Mouse (Mus musculus): ENCODE results near the gene Swap70. TPM values are rescaled to one million over a fixed set of nuclear protein-coding genes. Genes with fewer than 3 reads are reported as not detected.

Gene Swap70
- total RNA-seq, 2 experiments from 2014 or later = 41.5 to 71.0 TPM

DNA sequence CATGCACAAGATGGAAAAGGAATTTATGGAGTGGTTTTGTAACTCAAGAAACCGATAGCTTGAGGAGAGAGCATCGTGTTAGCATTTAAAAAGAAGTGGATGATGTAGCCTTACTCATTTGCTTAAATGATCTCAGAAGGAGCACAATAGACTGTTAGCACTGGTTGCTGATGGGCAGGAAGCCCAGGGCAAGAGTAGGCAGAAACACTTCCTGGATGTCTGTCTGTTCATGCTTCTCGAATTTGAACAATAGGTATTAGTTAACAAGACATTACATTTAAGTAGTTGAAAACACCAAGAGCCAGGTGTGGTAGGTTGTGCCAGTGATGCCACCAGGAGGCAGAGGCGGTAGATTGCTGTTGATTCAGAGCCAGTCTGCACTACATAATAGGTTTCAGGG, 47.0 kb downstream of the Swap70 start:
- ATAC-seq (replicated peaks; ENCODE audit: poor library complexity, severe bottlenecking) = no peak

DNA sequence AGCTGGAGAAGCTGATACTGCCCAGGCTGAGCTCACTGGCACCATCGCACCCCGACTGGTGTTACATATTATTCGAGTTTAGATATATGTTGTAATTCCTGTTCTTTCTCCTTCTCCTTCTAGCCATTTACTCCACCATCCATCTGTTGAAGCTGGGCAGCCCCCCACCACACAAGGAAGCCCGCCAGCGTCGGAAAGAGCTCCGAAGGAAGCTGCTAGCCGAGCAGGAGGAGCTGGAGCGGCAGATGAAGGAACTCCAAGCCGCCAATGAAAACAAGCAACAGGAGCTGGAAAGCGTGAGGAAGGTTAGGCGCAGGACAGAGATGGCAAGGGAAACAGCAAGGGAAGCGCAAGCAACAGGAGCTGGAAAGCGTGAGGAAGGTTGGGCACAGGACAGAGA, 48.3 kb downstream of the Swap70 start:
- no peak for ATAC-seq (replicated peaks; ENCODE audit: poor library complexity, severe bottlenecking)

DNA sequence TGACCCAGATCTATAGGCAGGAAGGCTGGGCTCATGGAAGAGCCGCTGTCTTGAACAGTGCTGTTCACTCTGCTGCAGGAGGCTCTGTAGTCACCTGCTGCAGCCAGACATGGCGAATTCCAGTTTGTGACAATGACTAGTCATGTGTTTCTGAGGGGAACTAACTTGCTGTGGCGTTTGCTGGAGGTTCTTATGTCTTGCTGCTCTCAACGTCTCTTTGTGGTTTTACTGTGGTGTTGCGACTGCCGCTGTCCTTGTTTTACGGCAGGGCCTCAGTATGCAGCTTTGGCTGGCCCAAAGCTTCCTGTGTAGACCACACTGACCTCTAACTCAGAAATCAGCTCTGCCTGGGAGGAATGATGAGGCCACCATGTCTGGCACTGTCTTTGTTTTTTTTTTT, 48.9 kb downstream of the Swap70 start:
- peak; percentile 87 for ATAC-seq (replicated peaks; ENCODE audit: poor library complexity, severe bottlenecking)

DNA sequence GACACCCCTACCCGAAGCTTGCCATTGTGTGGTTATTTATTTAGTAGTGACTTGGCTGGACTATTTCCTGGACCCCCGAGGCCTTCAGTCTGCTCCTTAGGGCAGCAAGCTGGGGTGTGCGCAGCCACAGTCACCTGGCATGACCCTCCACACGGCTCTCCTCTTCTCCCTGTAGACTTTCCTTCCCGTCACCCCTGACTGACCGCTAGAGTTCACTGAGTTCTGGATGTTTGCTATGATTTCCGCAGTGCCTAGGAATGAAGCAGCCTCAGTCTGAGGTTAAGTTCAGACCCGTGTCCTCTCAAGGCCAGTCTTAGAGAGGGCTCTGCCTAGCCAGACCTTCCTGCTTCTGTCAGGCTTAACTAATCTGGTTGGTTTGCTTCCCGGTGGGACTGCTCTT, 50.3 kb downstream of the Swap70 start:
- ATAC-seq (replicated peaks; ENCODE audit: poor library complexity, severe bottlenecking) = no peak

DNA sequence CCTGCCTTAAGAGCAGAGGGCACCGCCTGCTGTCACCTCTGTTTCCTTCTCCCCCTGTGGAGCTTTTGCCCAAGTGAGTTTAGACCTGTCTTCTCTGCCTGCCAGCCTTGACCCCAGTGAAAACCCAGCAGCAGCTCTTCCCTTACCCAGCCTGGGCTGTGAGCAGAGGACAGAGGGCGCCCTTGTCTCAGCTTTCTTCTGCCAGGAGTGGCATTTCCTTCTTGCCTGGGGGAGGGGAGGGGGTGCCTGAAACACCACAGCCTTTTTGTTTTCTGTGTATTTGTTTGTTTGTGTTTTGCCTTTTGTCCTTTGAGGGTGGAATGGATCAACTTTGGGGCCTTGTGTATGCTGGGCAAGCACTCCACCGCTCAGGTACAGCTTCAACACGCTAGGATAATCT, 50.9 kb downstream of the Swap70 start:
- ATAC-seq (replicated peaks; ENCODE audit: poor library complexity, severe bottlenecking) = no peak

DNA sequence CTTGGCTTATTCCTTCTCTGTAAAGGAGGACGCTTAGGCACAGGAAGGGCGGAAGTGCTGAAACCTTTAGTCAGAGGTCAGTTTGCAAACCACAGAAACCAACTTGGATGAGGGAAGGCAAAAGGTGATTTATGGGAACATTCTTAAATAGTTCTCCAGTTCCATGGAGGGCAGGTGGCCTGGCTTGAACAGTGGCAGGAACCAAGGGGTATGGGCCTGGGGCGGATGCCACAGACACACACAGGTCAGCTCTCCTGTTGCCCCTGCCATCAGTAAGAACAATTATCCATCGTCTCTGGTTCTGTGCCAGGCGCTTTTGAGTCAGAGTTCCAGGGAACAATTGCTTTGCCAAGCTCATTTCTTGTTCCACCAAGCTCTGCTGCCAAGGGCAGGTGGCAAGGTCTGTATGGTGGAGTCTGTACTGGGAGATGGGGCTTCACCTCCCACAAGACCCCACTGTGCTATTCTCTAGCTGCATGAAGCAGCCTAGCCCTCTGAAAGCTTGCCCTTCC, 56.3 kb downstream of the Swap70 start:
- no peak; the same call in 1 of the 2 replicates for ATAC-seq (replicated peaks; ENCODE audit: poor library complexity, severe bottlenecking)

DNA sequence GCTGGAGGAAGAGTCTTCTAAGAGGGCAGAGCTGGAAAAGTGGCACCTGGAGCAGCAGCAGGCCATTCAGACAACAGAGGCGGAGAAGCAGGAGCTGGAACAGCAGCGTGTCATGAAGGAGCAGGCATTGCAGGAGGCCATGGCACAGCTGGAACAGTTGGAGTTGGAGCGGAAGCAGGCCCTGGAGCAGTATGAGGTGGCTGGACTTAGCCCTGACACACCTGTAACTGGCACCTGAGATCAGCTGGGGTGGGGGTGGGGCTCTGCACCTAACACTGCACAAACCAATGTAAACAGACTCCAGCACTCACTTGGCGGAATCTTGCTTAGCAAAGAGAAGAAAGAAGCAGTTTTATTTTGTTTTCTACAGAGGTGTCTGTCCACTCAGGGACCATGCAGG, 57.7 kb downstream of the Swap70 start:
- ATAC-seq (replicated peaks; ENCODE audit: poor library complexity, severe bottlenecking) = no peak

DNA sequence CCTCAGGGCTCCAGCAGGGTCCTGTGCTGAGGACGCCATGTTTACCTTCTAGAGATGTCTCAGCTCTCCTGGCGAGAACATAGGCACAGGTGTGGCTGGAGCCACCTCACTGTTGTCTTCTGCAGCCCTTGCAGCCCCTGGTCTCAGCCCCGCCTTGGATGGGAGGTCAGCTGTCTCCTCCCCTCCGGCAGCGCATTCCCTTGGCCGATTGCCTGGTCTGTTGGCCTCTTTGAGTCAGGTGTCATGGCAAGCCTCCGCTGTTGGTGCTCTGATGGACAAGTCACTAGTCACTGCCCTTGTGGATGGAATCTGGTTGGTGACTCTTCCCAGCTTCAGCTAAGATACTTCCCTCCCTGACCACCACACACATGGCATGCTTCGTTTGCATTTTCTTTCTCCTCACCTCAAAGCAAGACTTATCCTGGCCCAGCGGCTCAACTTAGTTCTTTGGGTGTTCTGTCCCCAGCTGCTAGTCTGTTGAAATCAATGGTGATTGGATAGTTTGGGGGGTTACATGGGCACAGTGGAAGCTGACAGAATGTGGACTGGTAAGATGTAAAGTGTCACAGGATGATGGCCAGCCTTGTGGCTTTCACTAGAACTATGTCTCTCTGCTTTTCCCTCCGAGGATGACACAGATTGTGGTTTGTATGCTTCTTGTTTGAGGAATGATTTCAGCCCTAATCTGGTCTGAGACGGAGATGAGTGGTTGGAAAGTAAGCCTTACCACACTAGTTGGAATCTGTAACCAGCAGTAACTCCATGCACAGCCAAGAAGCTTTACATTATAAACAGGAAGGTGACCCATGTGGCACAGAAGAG, 60.1 kb downstream of the Swap70 start:
- ATAC-seq (replicated peaks; ENCODE audit: poor library complexity, severe bottlenecking) = no peak

DNA sequence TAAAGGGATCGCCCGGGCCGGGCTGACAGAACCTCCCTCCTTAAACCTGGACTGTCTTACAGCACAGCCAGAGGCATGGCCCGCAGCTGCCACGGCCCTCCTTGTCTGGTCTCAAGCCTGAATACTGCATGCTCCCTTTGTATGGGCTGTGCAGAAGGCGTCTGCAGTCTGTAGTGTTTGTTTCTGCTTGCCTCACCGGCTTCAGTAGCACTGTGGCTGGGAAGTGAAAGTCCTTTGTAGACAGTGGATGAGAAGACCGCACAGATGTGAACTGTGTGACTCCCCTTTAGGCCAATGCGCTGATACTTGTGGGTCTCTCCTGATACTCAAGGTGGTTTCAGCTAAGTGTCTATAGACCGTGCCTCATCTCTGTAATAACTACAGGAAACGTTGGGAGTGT, 61.3 kb downstream of the Swap70 start:
- ATAC-seq (replicated peaks; ENCODE audit: poor library complexity, severe bottlenecking) = peak; percentile 41

DNA sequence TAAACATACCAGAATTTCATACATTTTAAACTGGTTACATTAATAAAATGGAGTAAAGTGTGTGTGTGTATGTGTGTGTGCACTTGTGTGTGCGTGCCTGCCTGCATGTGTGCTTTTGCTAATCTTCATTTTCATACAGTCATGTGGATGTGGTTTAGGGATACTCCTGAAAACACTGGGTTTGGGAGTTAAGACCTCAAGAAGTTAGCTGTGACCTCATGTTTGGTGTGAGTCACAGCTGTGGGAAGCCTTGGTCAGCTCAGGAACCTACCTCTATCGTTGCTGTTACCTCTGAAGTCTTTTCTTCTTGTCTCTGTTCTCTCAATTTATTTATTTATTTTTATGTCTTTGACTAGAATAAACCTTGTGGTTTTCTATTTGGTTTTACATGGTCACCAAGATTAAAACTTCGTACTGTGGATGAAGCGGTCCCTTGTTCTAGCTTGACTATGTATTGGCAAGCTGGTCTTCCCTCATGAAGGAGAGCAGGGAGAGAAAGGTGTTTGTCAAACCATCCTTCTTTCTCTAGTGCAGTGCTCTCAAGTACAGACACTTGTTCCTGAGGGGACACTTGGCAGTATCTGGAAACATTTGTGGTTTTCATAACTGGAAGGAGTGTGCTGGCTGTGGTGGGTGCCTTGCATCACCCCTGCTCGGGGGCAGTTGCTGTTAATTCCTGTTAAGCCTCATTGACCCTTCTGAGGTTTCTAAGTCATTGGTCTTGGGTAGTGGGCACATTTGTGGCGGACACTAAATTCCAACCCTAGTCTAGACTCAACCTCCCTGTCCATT, 62.2 kb downstream of the Swap70 start:
- peak; percentile 69 for ATAC-seq (replicated peaks; ENCODE audit: poor library complexity, severe bottlenecking)

DNA sequence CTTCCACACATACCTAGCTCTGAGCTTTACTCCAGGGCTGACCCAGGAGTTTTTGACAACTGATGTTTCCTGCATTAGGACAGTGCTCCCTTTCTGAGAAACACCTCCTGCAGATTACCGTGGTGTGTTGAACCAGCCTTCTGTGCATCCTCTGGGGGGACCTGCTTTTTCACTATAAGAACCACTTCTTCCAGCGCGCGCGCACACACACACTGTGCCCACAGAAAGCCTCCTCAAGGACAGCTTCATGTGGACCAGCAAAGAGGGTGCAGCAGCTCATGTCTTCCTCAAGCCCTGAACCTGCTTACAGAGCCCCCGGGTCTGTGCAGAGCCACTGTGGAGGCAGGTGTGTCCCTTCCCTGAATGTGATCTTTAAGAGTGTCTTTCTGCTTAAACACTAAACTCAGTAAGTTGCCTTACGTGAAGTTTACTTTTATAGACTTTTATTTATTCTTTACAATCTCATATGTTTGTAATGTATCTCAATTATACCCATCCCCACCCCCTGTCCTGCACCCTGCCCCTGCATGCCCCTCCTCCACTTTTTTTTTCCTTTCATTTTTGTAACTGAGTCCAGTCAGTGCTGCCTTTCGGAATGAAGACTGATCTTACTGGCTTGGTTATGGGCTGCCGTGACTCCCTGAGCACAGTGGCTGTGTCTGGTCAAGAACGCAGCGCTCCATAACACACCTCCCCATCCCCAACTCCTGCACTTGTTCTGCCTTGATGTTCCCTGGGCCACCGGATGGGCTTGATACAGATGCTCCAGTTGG, 63.8 kb downstream of the Swap70 start:
- ATAC-seq (replicated peaks; ENCODE audit: poor library complexity, severe bottlenecking) = no peak

DNA sequence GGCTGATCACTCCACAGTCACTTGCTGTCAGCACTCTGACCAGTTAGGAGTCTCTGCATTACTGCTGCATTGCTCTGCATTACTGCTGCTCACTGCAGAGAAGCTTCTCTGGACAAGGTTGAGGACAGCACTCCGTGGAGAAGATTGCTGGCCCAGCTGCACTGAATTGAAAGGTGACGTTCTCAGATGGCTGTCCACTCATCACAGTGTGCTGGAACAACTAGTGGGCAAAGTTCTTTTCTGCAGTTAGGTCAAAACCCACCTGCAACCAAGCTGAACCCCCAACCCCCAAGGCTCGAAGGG, 64.3 kb downstream of the Swap70 start:
- ATAC-seq (replicated peaks; ENCODE audit: poor library complexity, severe bottlenecking) = no peak

DNA sequence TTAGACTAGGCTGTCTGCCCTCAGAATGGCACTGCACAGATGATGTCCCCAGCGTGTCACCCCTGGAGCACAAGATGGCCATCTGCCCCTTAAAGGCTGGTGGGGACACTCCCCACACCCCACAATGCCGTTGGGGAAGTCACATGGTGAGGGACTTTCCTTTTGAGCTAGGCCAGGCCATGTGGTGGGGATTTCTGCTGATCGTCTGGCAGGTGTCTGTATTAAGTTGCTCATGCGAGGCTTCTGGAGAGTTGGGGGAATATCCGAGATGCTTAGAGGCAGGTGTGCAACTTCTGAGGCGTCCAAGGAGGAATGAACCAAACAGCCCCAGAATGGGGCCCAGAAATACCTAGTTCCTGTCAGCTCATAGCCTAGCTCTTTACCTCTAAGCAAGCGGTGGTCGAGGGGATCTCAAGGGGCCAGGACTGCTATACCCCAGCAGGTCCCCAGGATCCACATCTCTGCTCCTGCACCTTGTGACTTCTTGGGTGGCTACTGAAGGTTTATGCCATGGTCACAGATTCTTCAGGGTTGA, 64.8 kb downstream of the Swap70 start:
- no peak for ATAC-seq (replicated peaks; ENCODE audit: poor library complexity, severe bottlenecking)

DNA sequence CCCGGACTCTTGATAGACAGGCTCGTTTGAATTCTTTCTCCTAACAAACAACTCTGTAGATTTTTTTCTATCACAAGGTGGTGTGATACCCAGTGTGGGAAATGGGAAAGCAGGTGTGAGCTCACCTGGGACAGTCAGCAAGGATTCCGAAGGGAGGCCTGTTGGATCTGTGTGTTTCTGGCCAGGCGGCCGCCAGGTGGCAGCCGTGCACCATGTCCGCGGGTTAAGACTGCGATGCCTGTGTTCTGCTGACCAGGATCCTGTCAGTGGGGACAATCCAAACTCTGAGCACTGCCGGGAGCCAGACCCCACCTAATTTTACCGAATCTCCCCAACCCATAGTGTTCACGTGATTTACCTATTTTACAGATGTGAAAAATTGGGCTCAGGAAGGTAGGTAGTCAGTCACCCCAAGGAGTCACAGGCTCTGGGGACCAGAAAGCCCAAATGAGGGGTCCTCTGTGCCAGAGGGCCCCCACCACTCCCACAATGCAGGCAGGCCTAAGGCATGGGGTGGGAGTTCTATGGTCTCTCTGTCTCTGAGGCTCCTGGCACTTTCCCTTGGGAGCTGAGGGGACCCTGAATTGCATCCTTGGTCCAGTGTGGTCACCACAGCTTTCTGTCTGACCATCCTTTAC, 65.4 kb downstream of the Swap70 start:
- peak; percentile 45 for ATAC-seq (replicated peaks; ENCODE audit: poor library complexity, severe bottlenecking)

DNA sequence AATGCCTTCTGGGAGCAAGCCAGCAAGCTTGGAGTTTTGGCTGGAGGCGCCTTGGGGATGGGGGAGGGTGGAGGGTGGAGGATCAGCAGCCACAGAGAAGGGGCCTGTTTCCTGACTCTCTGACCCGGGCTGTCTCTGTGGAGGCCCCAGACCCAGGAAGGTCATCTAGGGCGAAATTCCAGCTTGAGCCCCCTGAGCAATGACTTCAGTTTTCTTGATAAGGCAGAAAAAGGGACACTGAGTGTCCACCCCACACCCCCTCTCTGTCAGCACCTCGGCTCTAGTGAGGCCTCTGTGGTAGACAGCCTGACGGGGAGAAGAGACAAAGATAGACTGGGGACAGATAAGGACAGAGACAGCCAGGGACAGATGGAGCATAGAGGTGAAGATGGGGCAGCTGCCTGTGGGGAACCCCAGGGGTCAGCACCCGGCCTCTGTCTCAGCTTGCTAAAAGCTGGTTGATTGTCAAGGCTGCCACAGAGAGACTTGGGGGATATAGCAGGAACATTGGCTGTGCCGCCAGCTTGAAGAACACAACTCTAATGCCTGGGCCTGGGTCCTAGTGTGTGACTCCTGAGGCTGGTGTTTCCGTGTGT, 66.1 kb downstream of the Swap70 start:
- no peak for ATAC-seq (replicated peaks; ENCODE audit: poor library complexity, severe bottlenecking)

DNA sequence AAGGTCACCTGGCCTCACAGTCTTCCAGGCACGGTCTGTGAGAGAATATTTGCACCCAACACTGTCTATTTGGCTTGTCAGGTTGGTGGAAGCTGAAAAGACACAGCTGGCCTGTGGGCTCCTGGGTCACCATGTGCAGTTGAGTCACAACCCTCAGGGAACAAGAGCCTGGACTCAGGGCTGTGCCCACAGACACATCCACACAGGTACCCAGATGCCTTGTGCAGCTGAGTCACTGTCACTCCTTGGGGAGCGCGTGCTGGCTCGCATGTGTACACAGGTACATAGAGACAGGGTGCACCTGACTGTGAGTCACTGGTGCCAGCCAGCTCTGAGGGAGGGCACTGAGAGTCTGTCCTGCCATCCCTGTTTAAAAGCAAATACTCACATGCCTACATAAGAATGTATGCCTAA, 66.7 kb downstream of the Swap70 start:
- ATAC-seq (replicated peaks; ENCODE audit: poor library complexity, severe bottlenecking) = no peak

DNA sequence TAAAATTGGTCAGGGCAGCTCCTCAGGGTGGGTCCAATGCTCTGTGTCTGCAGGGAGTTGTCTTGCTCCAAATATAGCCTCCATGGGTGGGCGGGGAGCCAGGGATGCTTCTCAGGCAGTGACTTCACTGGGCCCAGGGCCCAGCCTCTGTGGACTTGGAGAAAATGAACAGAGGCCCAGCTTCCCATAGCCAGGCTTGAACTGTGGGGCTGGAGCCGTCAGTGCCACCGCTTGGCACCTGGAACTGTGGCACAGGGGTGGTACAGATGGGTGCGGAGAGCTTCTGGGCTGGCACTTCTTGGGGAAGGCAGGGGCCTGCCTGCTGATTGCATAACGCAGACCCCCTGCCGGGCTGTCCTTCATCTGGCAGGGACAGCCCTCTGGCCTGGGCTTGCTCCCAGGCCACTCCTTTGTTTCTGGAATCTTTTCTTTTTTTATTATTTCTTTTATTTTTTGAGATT, 67.2 kb downstream of the Swap70 start:
- ATAC-seq (replicated peaks; ENCODE audit: poor library complexity, severe bottlenecking) = no peak

DNA sequence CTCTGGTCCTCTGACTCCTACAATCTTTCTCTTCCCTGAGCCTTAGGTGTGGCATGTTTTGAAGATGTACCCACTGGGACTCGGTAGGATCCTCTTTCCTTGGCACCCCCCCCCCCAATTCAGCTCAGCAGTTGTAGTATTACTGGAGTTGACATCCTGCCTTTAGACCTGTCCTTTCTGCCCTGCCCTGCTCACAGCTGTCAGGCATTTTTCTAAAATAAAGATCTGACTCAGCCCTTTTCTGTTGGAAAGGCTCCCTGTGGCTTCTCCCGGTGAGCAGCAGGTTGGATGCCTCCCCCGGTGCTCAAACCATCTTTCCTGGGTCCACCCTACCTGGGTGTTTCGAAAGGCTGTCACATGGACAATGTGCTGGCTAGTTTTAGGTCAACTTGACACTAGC, 68.1 kb downstream of the Swap70 start:
- ATAC-seq (replicated peaks; ENCODE audit: poor library complexity, severe bottlenecking) = no peak

DNA sequence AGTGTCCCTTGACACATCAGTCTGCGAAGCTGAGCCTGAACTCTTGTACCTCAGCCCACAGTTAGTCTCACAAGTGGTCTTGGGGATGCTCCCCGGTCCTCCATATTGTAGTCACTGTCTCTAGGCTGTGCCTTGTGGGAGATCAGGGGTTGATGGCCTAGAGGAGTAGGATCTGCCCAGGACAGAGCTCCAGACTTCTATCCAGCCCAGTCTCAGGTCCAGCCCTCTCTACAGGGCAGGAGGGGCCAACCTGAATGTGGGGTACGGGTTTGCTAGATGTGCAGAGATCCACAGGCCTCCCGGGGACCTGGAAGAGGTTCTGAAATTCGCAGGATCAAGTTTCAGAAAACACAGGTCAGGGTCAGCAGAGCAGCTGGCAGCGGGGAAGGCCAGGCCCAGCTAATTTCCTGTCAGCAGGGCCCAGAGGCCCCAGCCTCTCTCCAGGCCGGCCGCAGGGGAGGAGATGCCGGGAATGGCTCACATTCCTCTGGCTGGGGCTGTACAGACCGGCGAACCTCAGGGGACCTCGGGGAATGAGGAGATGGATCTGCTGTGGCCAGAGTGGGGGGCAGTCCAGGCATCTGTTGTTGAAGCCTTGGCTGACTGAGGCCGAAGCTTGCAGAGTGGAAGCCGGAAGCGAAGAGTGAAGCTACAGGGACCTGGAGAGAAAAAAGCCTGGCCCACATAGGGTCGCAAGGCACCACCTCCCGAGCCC, 75.5 kb downstream of the Swap70 start:
- no peak for ATAC-seq (replicated peaks; ENCODE audit: poor library complexity, severe bottlenecking)

Measured in granulocyte monocyte progenitor cell, adult 5-6 weeks (primary cell).